Comparison of ENCODE assay signal across 20 mouse cellular contexts in the genomic region with DNA sequence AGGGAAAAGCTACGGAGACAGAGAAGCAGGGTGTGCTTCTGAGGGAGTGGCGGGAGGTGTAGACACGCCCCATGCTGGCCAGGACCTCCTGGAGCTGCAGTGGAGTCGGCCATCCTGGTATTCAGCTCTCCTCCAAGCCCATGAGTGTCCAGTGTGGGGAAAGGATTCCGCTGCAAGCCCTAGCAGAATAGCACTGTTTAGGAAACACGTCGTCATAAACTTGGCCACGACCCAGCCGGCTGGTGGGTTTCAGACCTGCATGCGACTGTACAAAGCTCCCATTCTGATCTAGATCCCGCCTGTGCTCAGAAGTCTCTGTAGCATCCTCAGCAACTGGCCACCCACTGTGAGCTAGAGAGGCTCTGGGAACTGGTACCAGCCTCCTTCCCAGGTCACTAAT. TPM values are rescaled to one million over a fixed set of nuclear protein-coding genes. Genes with fewer than 3 reads are reported as not detected.
DNase-seq lines count a peak whose midpoint lies in the region; ATAC-seq lines count a peak whose summit lies in the region.
"Had no signal": no experiment of that assay in that cellular context is flagged by ENCODE, and none has a peak within 500 bp of the region (broad histone marks: within the 10 kb centered on the region; RNA-seq: fewer than 3 reads in every experiment).

No protein-coding gene starts in this region.

- H3K27me3 ChIP-seq in hindbrain, embryonic 16.5 days (replicated peaks; ENCODE audit: control insufficient read depth, insufficient read depth, low read length): no peaks in the 10 kb centered on the region
- H3K27me3 ChIP-seq in hindbrain, embryonic 11.5 days (ENCODE audit: control insufficient read depth, insufficient read depth, low read length): no peaks in the 10 kb centered on the region
- H3K27me3 ChIP-seq in intestine, embryonic 16.5 days (replicated peaks; ENCODE audit: control insufficient read depth, insufficient read depth, low read length): no peaks in the 10 kb centered on the region; the same call in 1 of the 2 replicates
- no peaks in the 10 kb centered on the region for H3K27me3 ChIP-seq in neural tube, embryonic 15.5 days (replicated peaks)
- H3K27me3 ChIP-seq in midbrain, embryonic 15.5 days (replicated peaks): no peaks in the 10 kb centered on the region

- no peaks in the 10 kb centered on the region for H3K9me3 ChIP-seq in hindbrain, embryonic 16.5 days (ENCODE audit: control insufficient read depth, low read length)
- no peaks in the 10 kb centered on the region for H3K9me3 ChIP-seq in hindbrain, embryonic 11.5 days (ENCODE audit: control insufficient read depth, low read length)
- no peaks in the 10 kb centered on the region for H3K9me3 ChIP-seq in intestine, embryonic 16.5 days (ENCODE audit: control insufficient read depth, low read length)
- H3K9me3 ChIP-seq in neural tube, embryonic 15.5 days (replicated peaks): no peaks in the 10 kb centered on the region
- no peaks in the 10 kb centered on the region for H3K9me3 ChIP-seq in midbrain, embryonic 15.5 days
- H3K9me3 ChIP-seq: liver, embryonic 12.5 days; midbrain, embryonic 10.5 days had no signal

- no peak overlapping the region for H3K27ac ChIP-seq in hindbrain, embryonic 16.5 days (ENCODE audit: low read depth, low read length)
- no peak overlapping the region for H3K27ac ChIP-seq in hindbrain, embryonic 11.5 days (ENCODE audit: low read depth, low read length)
- H3K27ac ChIP-seq in intestine, embryonic 16.5 days (ENCODE audit: low read length): no peak overlapping the region
- H3K27ac ChIP-seq in neural tube, embryonic 15.5 days (replicated peaks): no peak overlapping the region
- H3K27ac ChIP-seq in midbrain, embryonic 15.5 days: no peak overlapping the region
- H3K27ac ChIP-seq: liver, embryonic 12.5 days; macrophage; midbrain, embryonic 10.5 days had no signal

- H3K4me3 ChIP-seq in hindbrain, embryonic 16.5 days (ENCODE audit: low read length): no peak overlapping the region
- H3K4me3 ChIP-seq in hindbrain, embryonic 11.5 days (ENCODE audit: low read depth, low read length): no peak overlapping the region
- no peak overlapping the region for H3K4me3 ChIP-seq in intestine, embryonic 16.5 days (ENCODE audit: low read length)
- no peak overlapping the region for H3K4me3 ChIP-seq in neural tube, embryonic 15.5 days (replicated peaks)
- H3K4me3 ChIP-seq in midbrain, embryonic 15.5 days: no peak overlapping the region
- H3K4me3 ChIP-seq: erythroblast, embryonic 14.5 days; liver, embryonic 12.5 days; midbrain, embryonic 10.5 days had no signal

- no peaks in the 10 kb centered on the region for H3K36me3 ChIP-seq in hindbrain, embryonic 16.5 days (ENCODE audit: control insufficient read depth, insufficient read depth, low read length)
- no peaks in the 10 kb centered on the region for H3K36me3 ChIP-seq in hindbrain, embryonic 11.5 days (ENCODE audit: control insufficient read depth, insufficient read depth, low read length)
- H3K36me3 ChIP-seq in intestine, embryonic 16.5 days (ENCODE audit: control insufficient read depth, insufficient read depth, low read length): no peaks in the 10 kb centered on the region
- no peaks in the 10 kb centered on the region for H3K36me3 ChIP-seq in neural tube, embryonic 15.5 days
- H3K36me3 ChIP-seq in midbrain, embryonic 15.5 days (replicated peaks): no peaks in the 10 kb centered on the region
- H3K36me3 ChIP-seq: liver, embryonic 12.5 days; midbrain, embryonic 10.5 days had no signal

- 0 out of 2 replicates have a peak, but pooled peaks have one; percentile 19 for ATAC-seq in hindbrain, embryonic 16.5 days
- ATAC-seq in hindbrain, embryonic 11.5 days (ENCODE audit: low FRiP score): no peak
- ATAC-seq in intestine, embryonic 16.5 days: peak; percentile 42; the same call in 1 of the 2 replicates
- ATAC-seq in neural tube, embryonic 15.5 days (ENCODE audit: low FRiP score): no peak
- no peak for ATAC-seq in midbrain, embryonic 15.5 days (replicated peaks)
- ATAC-seq: activated CD4-positive, CD25-positive, alpha-beta regulatory T cell, adult 4 months; forebrain, embryonic 16.5 days; liver, embryonic 12.5 days had no signal

- H3K4me1 ChIP-seq in hindbrain, embryonic 16.5 days (ENCODE audit: control insufficient read depth, insufficient read depth, low read depth, low read length): no peaks in the 10 kb centered on the region
- H3K4me1 ChIP-seq in hindbrain, embryonic 11.5 days (replicated peaks; ENCODE audit: control insufficient read depth, insufficient read depth, low read length): no peaks in the 10 kb centered on the region
- no peaks in the 10 kb centered on the region; the same call in 1 of the 2 replicates for H3K4me1 ChIP-seq in intestine, embryonic 16.5 days (ENCODE audit: control insufficient read depth, insufficient read depth, low read length)
- H3K4me1 ChIP-seq in neural tube, embryonic 15.5 days: peaks cover 5% of the 10 kb centered on the region; the same call in 1 of the 2 replicates
- no peaks in the 10 kb centered on the region for H3K4me1 ChIP-seq in midbrain, embryonic 15.5 days
- H3K4me1 ChIP-seq: liver, embryonic 12.5 days had no signal

- no peak for DNase-seq in hindbrain, embryonic 11.5 days (ENCODE audit: low spot score)
- peak; percentile 53 for DNase-seq in retina, postnatal 1 day
- no peak for DNase-seq in retina, embryonic 14.5 days (ENCODE audit: low spot score)
- DNase-seq: adrenal gland, postnatal 14 days; cerebellum, adult 11 months; gastrocnemius, postnatal 36 days; kidney, adult 2 months; kidney, postnatal 14 days; right cerebral cortex, adult 18-20 months; thymus, postnatal 14 days had no signal

- 57% methylated on average over 11 of the region's 11 CpGs for WGBS in hindbrain, embryonic 16.5 days
- 67% methylated on average over 11 of the region's 11 CpGs for WGBS in hindbrain, embryonic 11.5 days
- 40% methylated on average over 11 of the region's 11 CpGs for WGBS in intestine, embryonic 16.5 days
- WGBS in neural tube, embryonic 15.5 days: 52% methylated on average over 11 of the region's 11 CpGs
- WGBS in midbrain, embryonic 15.5 days: 66% methylated on average over 11 of the region's 11 CpGs

- H3K9ac ChIP-seq in hindbrain, embryonic 16.5 days (ENCODE audit: low read depth, low read length): no peak overlapping the region
- H3K9ac ChIP-seq in hindbrain, embryonic 11.5 days (ENCODE audit: low read depth, low read length): no peak overlapping the region
- H3K9ac ChIP-seq in intestine, embryonic 16.5 days (ENCODE audit: low read depth, low read length): no peak overlapping the region
- H3K9ac ChIP-seq in neural tube, embryonic 15.5 days (replicated peaks): no peak overlapping the region
- H3K9ac ChIP-seq in midbrain, embryonic 15.5 days: no peak overlapping the region
- H3K9ac ChIP-seq: liver, embryonic 12.5 days had no signal

- no peak overlapping the region for H3K4me2 ChIP-seq in hindbrain, embryonic 16.5 days (ENCODE audit: low read length)
- no peak overlapping the region for H3K4me2 ChIP-seq in hindbrain, embryonic 11.5 days (replicated peaks; ENCODE audit: low read depth, low read length)
- no peak overlapping the region for H3K4me2 ChIP-seq in intestine, embryonic 16.5 days (ENCODE audit: low read depth, low read length)
- H3K4me2 ChIP-seq in neural tube, embryonic 15.5 days: no peak overlapping the region
- no peak overlapping the region for H3K4me2 ChIP-seq in midbrain, embryonic 15.5 days
- H3K4me2 ChIP-seq: liver, embryonic 12.5 days had no signal

RNA-seq across cellular contexts. Expression of gene Glis1, which starts 41.9 kb away (rescaled TPM):
- 1.3 and 2.4 TPM in 2 replicates for polyA plus RNA-seq in hindbrain, embryonic 16.5 days (2015; fragmentation: Nextera tagmentation; extraction: Ambion mirVana)
- polyA plus RNA-seq in hindbrain, embryonic 11.5 days (2014; fragmentation: Nextera tagmentation; extraction: Ambion mirVana): 4.0 and 6.3 TPM in 2 replicates
- 0.31 and 0.32 TPM in 2 replicates for polyA plus RNA-seq in intestine, embryonic 16.5 days (2015; fragmentation: Nextera tagmentation; extraction: Ambion mirVana)
- 3.8 and 5.5 TPM in 2 replicates for polyA plus RNA-seq in neural tube, embryonic 15.5 days (2015; fragmentation: Nextera tagmentation; extraction: Ambion mirVana)
- polyA plus RNA-seq in midbrain, embryonic 15.5 days (2015; fragmentation: Nextera tagmentation; extraction: Ambion mirVana): 2.5 TPM in 2 replicates
- polyA plus RNA-seq: activated CD4-positive, CD25-positive, alpha-beta regulatory T cell, adult 4 months; macrophage had no signal

Comparison
In these comparisons a context has a peak if more than half of its experiments do, and no peak if none do; other contexts are left out.
1. ATAC-seq: peak in hindbrain, embryonic 16.5 days (single experiment) and intestine, embryonic 16.5 days (single experiment); none in hindbrain, embryonic 11.5 days (single experiment), neural tube, embryonic 15.5 days (single experiment) and midbrain, embryonic 15.5 days (single experiment).